Mouse (Mus musculus) limb, embryonic 15.5 days (tissue): Measurements from ENCODE around the gene Tbc1d13. TPM values are rescaled to one million over a fixed set of nuclear protein-coding genes. Genes with fewer than 3 reads are reported as not detected.

Experiments used
- ATAC-seq: fragments of 200-750 bp; cut with Nextera tagmentation; 2 replicates; pipeline ENCODE4 v1.8.0; 2017; ENCODE audit warnings: low read depth, moderate TSS enrichment; ENCODE audit not compliant: insufficient number of reproducible peaks, low FRiP score, low TSS enrichment
- H3K27ac ChIP-seq: fragments of 300-500 bp; sonication (generic); 2 replicates; pipeline ENCODE4 v1.5.1; 2015; ENCODE audit warnings: moderate library complexity, mild to moderate bottlenecking, inconsistent platforms
- H3K27me3 ChIP-seq: fragments of 300-500 bp; sonication (generic); 2 replicates; pipeline ENCODE4 v1.6.1; 2015; ENCODE audit warnings: inconsistent platforms
- H3K36me3 ChIP-seq: fragments of 300-500 bp; sonication (generic); 2 replicates; pipeline ENCODE4 v1.6.1; 2015; ENCODE audit warnings: inconsistent platforms
- H3K4me1 ChIP-seq: fragments of 300-500 bp; sonication (generic); 2 replicates; pipeline ENCODE4 v1.6.1; 2015; ENCODE audit warnings: inconsistent platforms
- H3K4me2 ChIP-seq: fragments of 300-500 bp; sonication (generic); 2 replicates; pipeline ENCODE4 v1.6.1; 2015; ENCODE audit warnings: mild to moderate bottlenecking, inconsistent platforms
- H3K4me3 ChIP-seq: fragments of 300-500 bp; sonication (generic); 2 replicates; pipeline ENCODE4 v1.5.1; 2015; ENCODE audit warnings: mild to moderate bottlenecking, inconsistent platforms
- H3K9ac ChIP-seq: fragments of 300-500 bp; sonication (generic); 2 replicates; pipeline ENCODE4 v1.6.1; 2015; ENCODE audit warnings: inconsistent platforms
- H3K9me3 ChIP-seq: fragments of 300-500 bp; sonication (generic); 2 replicates; pipeline ENCODE4 v1.6.1; 2016; ENCODE audit warnings: inconsistent platforms
- WGBS: fragments of 180-500 bp; shearing (Covaris S2); methylation state at CpG from one replicate; pipeline ENCODE4 v1.1.7; 2015; 5-methylcytosine and 5-hydroxymethylcytosine counted together
- polyA plus RNA-seq: library from polyadenylated mRNA; unstranded; fragments of >200 nt; fragmentation: Nextera tagmentation; extraction: Ambion mirVana; gene quantifications from 2 replicates; pipeline ENCODE4 v1.2.1, GENCODE M21; 2015

Gene Tbc1d13
- polyA plus RNA-seq, 1 experiment from 2014 or later: 8.0 TPM

GRCm38 (mm10) chr2:30185681-30186080, 52.1 kb downstream of the Tbc1d13 start:
- no peak overlapping the region for H3K4me2 ChIP-seq
- ATAC-seq: no peak
- H3K9ac ChIP-seq: no peak overlapping the region
- no peaks in the 10 kb centered on the region for H3K4me1 ChIP-seq
- H3K36me3 ChIP-seq: peaks cover 16% of the 10 kb centered on the region
- no peaks in the 10 kb centered on the region for H3K9me3 ChIP-seq
- WGBS: 87% methylated on average over 3 of the region's 3 CpGs
- H3K4me3 ChIP-seq: no peak overlapping the region
- H3K27ac ChIP-seq: no peak overlapping the region
- no peaks in the 10 kb centered on the region for H3K27me3 ChIP-seq

DNA sequence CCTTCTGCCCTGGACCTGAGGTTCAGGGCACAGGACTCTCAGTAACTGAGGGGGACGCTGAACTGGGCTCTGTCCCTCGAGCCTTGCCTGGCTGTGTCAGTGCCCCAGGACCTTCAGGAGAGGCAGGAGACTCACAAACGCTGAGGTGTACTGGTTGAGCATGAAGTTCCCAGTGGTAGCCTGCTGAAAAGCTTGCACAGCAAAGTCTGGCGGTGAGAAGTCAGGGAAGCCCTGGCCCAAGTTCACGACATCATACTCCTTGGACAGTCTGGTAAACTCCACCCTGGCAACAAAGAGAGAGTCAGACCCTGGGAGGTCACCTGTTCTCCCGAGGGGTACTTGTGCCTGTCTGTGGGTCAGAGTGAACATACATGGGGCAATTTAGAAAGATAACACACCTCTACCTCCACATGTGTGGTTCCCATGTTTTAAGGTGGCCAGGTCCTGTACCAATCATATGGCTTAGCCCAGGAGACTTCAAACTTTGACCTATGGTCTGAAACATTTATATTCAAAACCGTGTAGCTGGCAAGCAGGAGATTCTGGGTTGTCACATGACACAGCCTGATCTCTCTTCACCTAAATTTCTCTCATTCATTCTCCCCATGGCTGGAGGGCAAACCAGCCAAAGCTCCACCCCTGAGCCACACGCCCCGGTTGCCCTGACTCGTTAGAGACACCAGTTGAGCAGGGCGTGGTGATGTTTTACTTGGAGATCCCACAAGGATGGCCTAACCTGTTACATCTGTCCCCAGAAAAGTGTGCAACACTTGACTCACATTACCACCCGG, 58.4 kb downstream of the Tbc1d13 start:
- 78% methylated on average over 12 of the region's 12 CpGs for WGBS
- ATAC-seq: no peak
- no peak overlapping the region for H3K4me2 ChIP-seq

GRCm38 (mm10) chr2:30194656-30195055, 61.1 kb downstream of the Tbc1d13 start:
- Histone ChIP-seq H3K36me3 (peaks cover 7% of the 10 kb centered on the region), H3K9me3 (no peaks in the 10 kb centered on the region), H3K4me2 (no peak overlapping the region), H3K9ac (no peak overlapping the region), H3K27ac (no peak overlapping the region), H3K4me1 (no peaks in the 10 kb centered on the region), H3K4me3 (no peak overlapping the region), H3K27me3 (no peaks in the 10 kb centered on the region)
- ATAC-seq: no peak
- 79% methylated on average over 3 of the region's 3 CpGs for WGBS

More for the DNA sequence above, 58.4 kb downstream of the Tbc1d13 start:
- Histone ChIP-seq H3K4me1 (no peaks in the 10 kb centered on the region), H3K27me3 (no peaks in the 10 kb centered on the region), H3K4me3 (no peak overlapping the region), H3K27ac (no peak overlapping the region), H3K9ac (no peak overlapping the region), H3K36me3 (peaks cover 7% of the 10 kb centered on the region), H3K9me3 (no peaks in the 10 kb centered on the region)

DNA sequence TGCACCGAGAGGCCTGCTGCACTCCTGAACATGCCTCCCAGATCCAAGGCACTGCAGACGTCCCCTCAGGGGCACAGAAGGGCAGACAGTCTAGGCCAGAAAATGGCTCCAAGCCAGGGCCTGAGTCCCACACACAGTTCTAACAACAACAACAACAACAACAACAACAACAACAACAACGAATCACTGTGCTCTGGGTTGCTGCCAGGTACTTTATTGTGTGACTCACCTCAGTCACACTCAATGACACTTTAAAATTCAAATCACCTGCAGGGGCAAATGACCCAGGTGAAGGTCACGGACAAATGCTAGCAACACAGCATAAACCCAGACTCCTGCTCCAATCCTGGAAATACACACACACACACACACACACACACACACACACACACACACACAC, 64.5 kb downstream of the Tbc1d13 start:
- H3K27ac ChIP-seq: no peak overlapping the region
- no peaks in the 10 kb centered on the region for H3K36me3 ChIP-seq
- no peak for ATAC-seq
- no peaks in the 10 kb centered on the region for H3K9me3 ChIP-seq
- 58% methylated on average over 4 of the region's 4 CpGs for WGBS
- no peak overlapping the region for H3K4me2 ChIP-seq
- H3K27me3 ChIP-seq: no peaks in the 10 kb centered on the region
- H3K4me3 ChIP-seq: no peak overlapping the region
- no peak overlapping the region for H3K9ac ChIP-seq
- no peaks in the 10 kb centered on the region for H3K4me1 ChIP-seq

DNA sequence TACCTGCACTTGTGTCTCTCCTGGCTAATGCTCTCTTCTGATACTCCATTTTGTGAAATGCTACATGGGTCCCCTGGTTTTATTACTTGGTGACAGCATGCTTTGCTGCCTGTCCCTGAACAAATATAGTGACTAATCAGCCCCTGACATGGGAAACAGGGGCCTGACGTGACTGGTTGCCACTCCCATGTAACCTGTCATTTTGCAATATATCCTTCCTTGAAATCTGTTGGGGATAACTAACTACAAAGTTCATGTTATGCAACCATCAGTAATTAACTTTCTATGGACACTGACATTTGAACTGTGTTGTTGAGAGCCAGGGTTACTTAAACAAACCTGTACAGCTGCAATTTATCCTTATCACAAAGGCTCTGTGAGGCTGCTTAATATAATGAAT, 66.4 kb downstream of the Tbc1d13 start:
- WGBS: 44% methylated on average over 1 of the region's 1 CpGs
- Histone ChIP-seq H3K9ac (no peak overlapping the region), H3K27me3 (no peaks in the 10 kb centered on the region), H3K9me3 (no peaks in the 10 kb centered on the region), H3K4me3 (no peak overlapping the region), H3K27ac (no peak overlapping the region), H3K36me3 (no peaks in the 10 kb centered on the region), H3K4me2 (no peak overlapping the region), H3K4me1 (peaks cover 6% of the 10 kb centered on the region)
- ATAC-seq: no peak

GRCm38 (mm10) chr2:30200388-30200925, 66.9 kb downstream of the Tbc1d13 start:
- no peak overlapping the region for H3K27ac ChIP-seq
- H3K4me2 ChIP-seq: no peak overlapping the region
- 80% methylated on average over 5 of the region's 5 CpGs for WGBS
- H3K4me3 ChIP-seq: no peak overlapping the region
- no peaks in the 10 kb centered on the region for H3K9me3 ChIP-seq
- H3K9ac ChIP-seq: no peak overlapping the region
- H3K36me3 ChIP-seq: no peaks in the 10 kb centered on the region
- ATAC-seq: no peak
- H3K4me1 ChIP-seq: peaks cover 6% of the 10 kb centered on the region
- no peaks in the 10 kb centered on the region for H3K27me3 ChIP-seq

Other genes starting within 250 kb of the Tbc1d13 start
- 49.6 and 52.1 TPM in 2 replicates for gene Odf2, start 244.5 kb upstream of the Tbc1d13 start, polyA plus RNA-seq
- gene Gle1, start 198.3 kb upstream of the Tbc1d13 start, polyA plus RNA-seq: 58.0 and 59.5 TPM in 2 replicates
- 89.3 and 95.5 TPM in 2 replicates for gene Sptan1, start 168.2 kb upstream of the Tbc1d13 start, polyA plus RNA-seq
- gene Wdr34, start 84.9 kb upstream of the Tbc1d13 start, polyA plus RNA-seq: 36.7 and 37.0 TPM in 2 replicates
- 323 and 361 TPM in 2 replicates for gene Set, start 76.4 kb upstream of the Tbc1d13 start, polyA plus RNA-seq
- 8.6 and 10.4 TPM in 2 replicates for gene Pkn3, start 56.1 kb upstream of the Tbc1d13 start, polyA plus RNA-seq
- gene Zdhhc12, start 40.1 kb upstream of the Tbc1d13 start, polyA plus RNA-seq: 21.1 and 21.6 TPM in 2 replicates
- 6.5 and 8.6 TPM in 2 replicates for gene Zer1, start 9.2 kb upstream of the Tbc1d13 start, polyA plus RNA-seq
- gene Endog, start 37.7 kb downstream of the Tbc1d13 start, polyA plus RNA-seq: 14.8 and 17.0 TPM in 2 replicates
- 75.0 and 75.2 TPM in 2 replicates for gene Spout1, start 44.7 kb downstream of the Tbc1d13 start, polyA plus RNA-seq
- 12.4 TPM in 2 replicates for gene Kyat1, start 72.1 kb downstream of the Tbc1d13 start, polyA plus RNA-seq
- gene Lrrc8a, start 104.0 kb downstream of the Tbc1d13 start, polyA plus RNA-seq: 40.6 and 42.5 TPM in 2 replicates
- 0.10 and 0.11 TPM in 2 replicates for gene Gm28035, start 106.8 kb downstream of the Tbc1d13 start, polyA plus RNA-seq
- 5.9 and 6.8 TPM in 2 replicates for gene Phyhd1, start 132.5 kb downstream of the Tbc1d13 start, polyA plus RNA-seq
- gene Gm28038, start 147.3 kb downstream of the Tbc1d13 start, polyA plus RNA-seq: not detected in 2 replicates
- 31.5 and 33.4 TPM in 2 replicates for gene Dolk, start 152.6 kb downstream of the Tbc1d13 start, polyA plus RNA-seq
- gene Nup188, start 152.7 kb downstream of the Tbc1d13 start, polyA plus RNA-seq: 28.2 and 32.4 TPM in 2 replicates
- 87.5 and 88.5 TPM in 2 replicates for gene Sh3glb2, start 225.6 kb downstream of the Tbc1d13 start, polyA plus RNA-seq
- gene Miga2, start 230.5 kb downstream of the Tbc1d13 start, polyA plus RNA-seq: 23.3 and 23.9 TPM in 2 replicates